Mouse (Mus musculus) layer of hippocampus, adult 9-10 months (tissue): Measurements from ENCODE around the gene Cygb.
"Not testable (repeated sequence)": the region's sequence is repeated elsewhere in the genome, so short reads cannot be mapped to it uniquely, and the experiment has no call there.

Experiments used
- DNase-seq: peaks from one replicate; pipeline ENCODE4 v3.0.0; 2022; ENCODE audit warnings: low spot score

Gene Cygb

GRCm38 (mm10) chr11:116615735-116616437 lies 38.2 kb downstream of the Cygb start:
- no peak for DNase-seq

- no peak for DNase-seq
These were observed 40.9 kb downstream of the Cygb start for GRCm38 (mm10) chr11:116613234-116613633.

- no peak for DNase-seq
These were observed 41.6 kb downstream of the Cygb start for GRCm38 (mm10) chr11:116612554-116612953.

DNA sequence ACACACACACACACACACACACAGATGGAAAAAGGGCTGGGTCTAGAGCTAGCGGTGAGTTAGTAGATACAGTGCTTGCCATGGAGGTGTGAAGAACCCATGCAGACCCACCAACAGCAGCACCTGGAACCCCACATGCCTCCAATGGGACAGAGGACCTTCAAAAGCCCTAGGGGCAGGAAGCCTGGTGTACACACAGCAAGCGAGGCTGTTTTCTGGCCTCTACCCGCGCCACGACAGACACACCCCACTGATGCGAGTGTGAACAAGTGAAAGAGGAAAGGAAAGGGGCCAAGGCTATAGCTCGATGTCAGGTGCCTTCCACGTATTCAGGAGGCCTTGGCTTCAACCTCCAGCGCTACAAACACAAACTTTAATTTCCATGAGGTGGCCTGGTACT lies 42.2 kb downstream of the Cygb start:
- DNase-seq: no peak

DNA sequence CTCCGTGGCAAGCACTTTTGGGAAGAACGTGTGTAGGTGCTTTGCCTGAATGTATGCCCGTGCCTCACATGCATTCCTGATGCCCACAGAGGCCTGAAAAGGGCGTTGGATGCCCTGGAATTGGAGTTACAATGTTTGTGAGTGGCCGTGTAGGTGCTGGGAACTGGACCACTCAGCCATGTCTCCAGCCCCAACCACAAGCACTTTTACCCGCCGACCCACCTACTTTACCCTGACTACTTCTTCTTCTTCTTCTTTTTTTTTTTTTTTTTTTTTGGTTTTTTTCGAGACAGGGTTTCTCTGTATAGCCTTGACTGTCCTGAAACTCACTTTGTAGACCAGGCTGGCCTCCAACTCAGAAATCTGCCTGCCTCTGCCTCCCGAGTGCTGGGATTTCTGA lies 42.9 kb downstream of the Cygb start:
- not testable (repeated sequence) for DNase-seq

DNA sequence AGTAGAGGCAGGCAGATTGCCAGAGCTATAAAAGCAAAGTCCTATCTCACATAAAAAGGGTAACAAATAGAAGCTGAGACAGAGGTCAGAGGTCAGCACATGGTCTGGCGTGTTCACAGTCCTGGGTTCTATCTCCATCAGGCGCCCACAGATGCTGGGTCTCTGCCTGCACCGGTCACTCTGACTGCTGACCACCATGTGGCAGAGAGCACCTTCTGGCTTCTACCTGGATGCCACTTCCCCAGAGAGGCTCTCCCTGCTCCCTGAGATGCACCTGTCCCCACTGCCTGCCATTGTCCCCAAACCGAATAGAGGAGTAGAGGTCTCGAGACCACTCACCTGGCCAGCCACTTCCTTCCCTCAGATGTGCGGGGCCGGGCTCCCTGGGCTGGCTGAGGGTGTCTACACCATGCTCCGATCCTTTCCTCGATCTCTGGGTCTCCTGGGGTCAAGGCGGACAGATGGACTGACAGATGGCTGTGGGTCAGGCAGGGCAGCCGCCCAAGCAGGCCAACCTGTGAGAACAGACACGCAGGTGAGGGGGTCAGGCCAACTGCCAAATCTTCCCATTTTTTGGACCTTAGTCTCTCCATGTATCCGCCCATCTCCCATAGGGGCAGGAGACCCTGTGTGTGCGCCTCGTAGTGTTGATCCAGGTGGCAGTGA lies 44.0 kb downstream of the Cygb start:
- DNase-seq: no peak

DNA sequence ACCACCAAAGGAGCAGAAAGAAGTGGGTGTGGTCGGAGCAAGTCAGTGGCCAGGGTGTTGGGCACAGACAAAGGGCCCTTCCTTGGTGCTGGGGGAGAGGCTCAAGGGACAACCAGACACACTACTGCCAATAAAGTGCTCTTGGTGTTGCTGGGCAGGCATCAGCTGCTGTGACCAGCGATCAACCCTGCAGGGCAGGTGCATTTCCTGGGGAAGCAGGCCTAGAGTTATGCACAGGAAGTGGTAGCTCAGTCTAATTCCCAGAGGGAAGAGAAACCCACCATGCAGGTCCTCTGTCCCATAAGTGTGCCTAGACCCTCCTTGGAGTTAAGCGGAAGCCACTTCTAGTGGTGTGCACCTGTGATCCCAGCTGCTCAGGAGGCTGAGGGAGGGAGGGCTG lies 46.4 kb downstream of the Cygb start:
- DNase-seq: no peak

DNA sequence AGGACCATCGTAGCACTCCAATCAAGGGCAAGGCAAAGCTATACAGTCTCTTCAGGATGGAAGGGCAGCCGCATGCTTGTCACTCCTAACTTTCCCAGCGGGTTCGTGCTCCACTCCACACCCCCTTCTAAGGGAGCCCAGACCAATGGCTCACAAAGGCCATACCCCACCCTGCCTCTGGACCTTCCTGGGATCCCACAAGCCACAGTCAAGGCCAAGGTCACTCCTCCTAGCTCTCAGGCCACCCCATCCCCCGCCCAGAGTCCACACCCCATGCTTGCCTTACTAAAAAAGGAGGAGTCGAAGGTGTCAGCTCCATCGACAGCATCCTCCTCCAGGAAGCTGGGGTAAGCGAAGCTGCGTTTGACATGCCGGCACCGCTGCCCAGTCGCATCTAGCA lies 50.0 kb downstream of the Cygb start:
- no peak for DNase-seq

GRCm38 (mm10) chr11:116603339-116603738 lies 50.8 kb downstream of the Cygb start:
- no peak for DNase-seq

DNA sequence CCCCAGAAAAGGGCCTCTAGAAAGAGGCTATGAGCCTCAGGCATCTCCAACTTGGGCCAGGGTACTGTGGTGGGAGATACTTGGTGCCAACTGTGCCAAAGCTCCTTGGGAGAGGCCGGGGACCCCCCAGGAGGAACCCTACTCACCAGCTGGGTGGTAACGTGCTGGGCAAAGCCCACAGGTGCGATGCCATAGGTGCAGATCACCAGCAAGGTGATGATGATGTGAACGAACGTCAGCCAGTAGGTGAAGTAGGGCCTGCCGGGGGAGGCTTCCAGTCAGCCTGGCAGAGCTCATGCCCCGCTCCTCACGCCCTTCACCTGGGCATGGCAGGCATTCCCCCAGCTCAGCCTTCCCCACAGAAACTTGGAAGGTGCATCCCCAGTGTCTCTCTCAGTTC lies 52.1 kb downstream of the Cygb start:
- no peak for DNase-seq

DNA sequence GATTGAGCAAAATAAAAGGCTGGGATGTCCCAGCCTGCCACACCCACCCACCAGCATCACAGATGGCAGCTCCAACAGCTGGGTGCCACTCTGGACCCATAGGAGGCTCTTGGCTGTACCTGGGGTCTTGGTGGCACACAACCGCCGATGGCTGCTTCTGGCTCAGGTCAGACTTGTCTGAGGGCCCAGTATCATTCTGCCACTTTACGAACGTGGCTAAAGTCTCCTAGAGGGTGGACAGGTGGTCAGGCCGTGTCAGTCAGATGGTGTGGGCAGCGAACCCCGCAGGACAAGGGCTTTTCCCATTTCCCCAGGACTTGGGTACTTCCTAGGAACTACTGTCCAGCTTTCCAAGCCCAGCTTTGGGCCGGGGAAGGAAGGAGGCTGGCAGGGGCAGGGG lies 52.9 kb downstream of the Cygb start:
- no peak for DNase-seq

DNA sequence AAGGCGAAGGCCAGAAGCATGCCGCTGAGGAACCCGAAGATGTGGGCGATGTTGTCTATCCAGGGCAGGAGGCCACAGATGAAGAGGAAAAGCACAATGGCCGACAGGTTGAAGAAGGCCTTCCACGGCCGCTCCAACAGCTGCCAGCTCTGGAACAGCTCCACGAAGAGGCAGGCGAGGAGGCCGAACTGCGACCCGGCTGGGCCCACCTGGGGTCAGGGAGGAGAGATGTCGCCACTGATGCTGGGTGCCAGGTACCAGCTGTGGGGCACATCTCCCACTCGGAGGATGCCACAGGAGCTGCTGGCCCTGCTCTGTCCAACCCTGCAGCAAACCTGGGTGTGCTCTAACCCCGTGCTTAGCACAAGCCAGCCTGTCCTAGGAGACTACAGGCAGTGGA lies 54.9 kb downstream of the Cygb start:
- DNase-seq: no peak

- DNase-seq: no peak
These were observed 55.9 kb downstream of the Cygb start for GRCm38 (mm10) chr11:116598193-116598592.

- no peak for DNase-seq
These were observed 57.3 kb downstream of the Cygb start for GRCm38 (mm10) chr11:116596766-116597165.
